Mouse (Mus musculus) hindbrain, embryonic 13.5 days (tissue): ENCODE measurements around the gene Usp54. TPM values are rescaled to one million over a fixed set of nuclear protein-coding genes. Genes with fewer than 3 reads are reported as not detected.

Experiments
- ATAC-seq: fragments of 200-750 bp; cut with Nextera tagmentation; 2 replicates; pipeline ENCODE4 v1.8.0; 2017; ENCODE audit warnings: moderate TSS enrichment; ENCODE audit not compliant: low FRiP score
- H3K27ac ChIP-seq: fragments of 300-500 bp; sonication (generic); 2 replicates; pipeline ENCODE4 v1.5.1; 2015; ENCODE audit warnings: inconsistent platforms, mild to moderate bottlenecking, moderate library complexity
- H3K27me3 ChIP-seq: fragments of 300-500 bp; sonication (generic); 2 replicates; pipeline ENCODE4 v1.6.1; 2015; ENCODE audit warnings: mild to moderate bottlenecking, inconsistent platforms
- H3K36me3 ChIP-seq: fragments of 300-500 bp; sonication (generic); 2 replicates; pipeline ENCODE4 v1.6.1; 2015; ENCODE audit warnings: mild to moderate bottlenecking, inconsistent platforms
- H3K4me1 ChIP-seq: fragments of 300-500 bp; sonication (generic); replicated peaks from 2 replicates; pipeline ENCODE4 v1.6.1; 2015; ENCODE audit warnings: inconsistent platforms
- H3K4me2 ChIP-seq: fragments of 300-500 bp; sonication (generic); 2 replicates; pipeline ENCODE4 v1.6.1; 2015; ENCODE audit warnings: inconsistent platforms, mild to moderate bottlenecking, moderate library complexity
- H3K4me3 ChIP-seq: fragments of 300-500 bp; sonication (generic); 2 replicates; pipeline ENCODE4 v1.5.1; 2015; ENCODE audit warnings: mild to moderate bottlenecking, inconsistent platforms
- H3K9ac ChIP-seq: fragments of 300-500 bp; sonication (generic); 2 replicates; pipeline ENCODE4 v1.6.1; 2015; ENCODE audit warnings: mild to moderate bottlenecking, inconsistent platforms
- H3K9me3 ChIP-seq: fragments of 300-500 bp; sonication (generic); 2 replicates; pipeline ENCODE4 v1.6.1; 2016; ENCODE audit warnings: inconsistent platforms
- WGBS: fragments of 180-500 bp; shearing (Covaris S2); methylation state at CpG from one replicate; pipeline ENCODE4 v1.1.7; 2015; 5-methylcytosine and 5-hydroxymethylcytosine counted together
- polyA plus RNA-seq: library from polyadenylated mRNA; unstranded; fragments of >200 nt; fragmentation: Nextera tagmentation; extraction: Ambion mirVana; gene quantifications from 2 replicates; pipeline ENCODE4 v1.2.1, GENCODE M21; 2015

Usp54 gene
- 9.3 and 12.1 TPM in 2 replicates for polyA plus RNA-seq

DNA sequence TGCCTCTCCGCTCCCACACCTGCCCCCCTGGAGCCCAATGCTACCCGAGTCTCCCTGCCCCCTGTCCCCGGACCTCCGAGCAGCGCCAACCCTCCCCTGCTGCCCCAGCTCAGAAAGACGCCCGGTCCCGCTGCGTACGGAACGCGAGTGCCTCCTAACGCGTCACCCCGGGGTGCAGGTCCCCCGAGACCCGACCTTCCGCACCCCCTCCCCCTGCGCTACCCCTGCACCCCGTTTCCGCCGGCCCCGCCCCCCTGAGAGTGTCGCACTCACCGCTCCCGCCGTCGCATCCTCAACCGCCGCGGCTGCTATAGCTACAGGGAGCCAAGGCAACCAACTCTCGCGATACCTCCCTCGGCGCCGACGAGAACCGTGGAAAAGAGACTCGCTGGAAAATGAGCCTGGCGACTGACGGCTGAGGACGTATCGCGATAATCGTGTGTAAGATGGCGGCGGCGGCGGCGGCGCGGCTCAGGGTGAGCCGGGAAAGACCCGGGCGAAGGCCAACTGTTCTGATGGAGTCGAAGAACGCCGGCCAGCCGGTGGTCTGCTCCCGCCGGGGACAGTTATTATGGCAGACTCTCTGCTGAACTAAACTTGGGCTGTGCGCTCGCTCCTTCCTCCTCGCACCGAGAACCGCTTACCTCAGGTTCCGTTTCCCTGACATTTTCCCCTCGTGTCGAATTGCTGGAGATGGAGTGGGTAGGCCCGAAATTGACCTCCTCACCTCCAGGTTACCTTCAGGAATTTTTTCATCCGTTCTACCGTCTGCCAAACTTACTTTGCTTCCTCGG, at the start of gene Usp54:
TSS of gene Usp54 (minus strand) at position 420 of the 794 bp plus-strand sequence.
- Histone ChIP-seq H3K4me1 (peaks cover 14% of the 10 kb centered on the region), H3K27ac (peak within 1 kb of the TSS; percentile 94), H3K27me3 (no peaks in the 10 kb centered on the region), H3K4me3 (peak within 1 kb of the TSS; percentile 81), H3K4me2 (peak within 1 kb of the TSS; percentile 84), H3K9ac (peak within 1 kb of the TSS; percentile 85), H3K9me3 (no peaks in the 10 kb centered on the region), H3K36me3 (no peaks in the 10 kb centered on the region)
- ATAC-seq = peak; percentile 96
- under 1% methylated on average over 71 of the region's 73 CpGs for WGBS

DNA sequence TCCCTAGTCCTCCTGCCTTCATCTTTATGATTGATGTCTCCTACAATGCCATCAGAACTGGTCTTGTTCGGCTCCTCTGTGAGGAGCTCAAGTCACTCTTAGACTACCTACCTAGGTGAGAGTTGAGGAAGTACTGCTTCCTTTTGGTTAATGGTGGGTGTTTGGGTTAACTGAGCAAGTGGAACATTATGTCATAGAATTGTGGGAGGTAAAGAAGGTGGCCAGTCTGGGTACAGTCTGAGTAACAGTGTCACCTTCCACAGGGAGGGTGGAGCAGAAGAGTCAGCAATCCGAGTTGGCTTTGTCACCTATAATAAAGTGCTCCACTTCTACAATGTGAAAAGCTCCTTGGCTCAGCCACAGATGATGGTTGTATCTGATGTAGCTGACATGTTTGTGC, 48.1 kb upstream of the Usp54 start:
- 88% methylated on average over 2 of the region's 2 CpGs for WGBS
- peaks cover 4% of the 10 kb centered on the region for H3K4me1 ChIP-seq
- no peaks in the 10 kb centered on the region for H3K27me3 ChIP-seq
- peaks cover 100% of the 10 kb centered on the region for H3K36me3 ChIP-seq
- no peak overlapping the region for H3K4me2 ChIP-seq
- no peak overlapping the region for H3K4me3 ChIP-seq
- no peak overlapping the region for H3K27ac ChIP-seq
- no peak overlapping the region for H3K9ac ChIP-seq
- ATAC-seq = no peak
- H3K9me3 ChIP-seq = no peaks in the 10 kb centered on the region

DNA sequence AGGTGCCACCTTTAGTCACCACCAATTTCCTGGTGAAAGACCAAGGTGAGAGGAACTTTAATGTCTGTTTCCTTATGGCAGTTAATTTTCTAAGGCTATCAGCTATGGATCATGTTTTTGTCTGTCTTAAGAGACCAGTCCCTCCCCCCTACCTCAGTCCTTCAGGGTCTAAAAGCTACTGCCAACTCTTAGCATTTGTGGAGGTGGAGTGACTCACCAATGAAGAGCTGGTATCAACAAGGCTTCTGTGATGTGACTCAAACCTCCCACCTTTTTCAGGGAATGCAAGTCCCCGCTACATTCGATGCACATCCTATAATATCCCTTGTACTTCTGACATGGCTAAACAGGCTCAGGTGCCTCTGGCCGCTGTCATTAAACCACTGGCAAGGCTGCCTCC, 45.7 kb upstream of the Usp54 start:
- Histone ChIP-seq H3K4me3 (no peak overlapping the region), H3K27me3 (no peaks in the 10 kb centered on the region), H3K4me2 (no peak overlapping the region), H3K27ac (no peak overlapping the region), H3K36me3 (peaks cover 100% of the 10 kb centered on the region), H3K4me1 (no peaks in the 10 kb centered on the region), H3K9ac (no peak overlapping the region), H3K9me3 (no peaks in the 10 kb centered on the region)
- WGBS = 96% methylated on average over 3 of the region's 3 CpGs
- no peak for ATAC-seq

DNA sequence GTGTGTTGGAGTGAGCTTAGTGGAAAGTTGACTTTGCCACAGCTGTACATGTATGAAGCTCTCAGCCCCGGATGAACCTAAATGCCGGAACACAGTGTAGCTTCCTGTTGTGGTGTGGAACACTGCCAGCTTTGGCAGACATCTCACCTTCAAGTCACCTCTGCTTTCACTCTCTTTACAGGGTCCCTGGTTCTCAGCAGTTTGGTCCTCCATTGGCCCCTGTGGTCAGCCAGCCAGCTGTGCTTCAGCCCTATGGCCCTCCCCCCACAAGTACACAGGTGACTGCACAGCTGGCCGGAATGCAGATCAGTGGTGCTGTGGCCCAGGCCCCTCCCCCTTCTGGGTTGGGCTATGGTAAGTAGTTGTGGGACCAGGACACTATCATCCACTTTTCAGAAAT, 41.6 kb upstream of the Usp54 start:
- no peak overlapping the region for H3K4me3 ChIP-seq
- no peaks in the 10 kb centered on the region for H3K4me1 ChIP-seq
- ATAC-seq = no peak
- peaks cover 100% of the 10 kb centered on the region for H3K36me3 ChIP-seq
- H3K4me2 ChIP-seq = no peak overlapping the region
- 85% methylated on average over 3 of the region's 3 CpGs for WGBS
- H3K27ac ChIP-seq = no peak overlapping the region
- H3K9ac ChIP-seq = no peak overlapping the region
- no peaks in the 10 kb centered on the region for H3K9me3 ChIP-seq
- H3K27me3 ChIP-seq = no peaks in the 10 kb centered on the region

DNA sequence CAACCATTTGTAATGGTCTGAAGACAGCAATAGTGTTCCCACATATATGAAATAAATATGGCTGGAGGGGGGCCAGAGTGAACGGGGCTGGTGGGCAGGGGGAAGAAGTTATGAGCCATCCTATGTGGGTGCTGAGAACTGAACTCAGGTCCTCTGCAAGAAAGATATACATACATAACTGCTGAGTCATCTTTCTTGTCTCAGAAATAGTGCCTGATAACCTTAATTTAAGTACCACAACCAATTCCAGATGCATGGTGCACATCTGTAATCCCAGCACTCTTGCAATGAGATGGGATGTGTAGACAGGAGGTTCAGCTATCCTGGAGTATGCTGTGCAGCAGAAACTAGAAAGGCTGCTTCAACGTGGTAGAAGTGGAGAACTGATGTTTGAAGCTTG, 40.9 kb upstream of the Usp54 start:
- 91% methylated on average over 2 of the region's 2 CpGs for WGBS
- Histone ChIP-seq H3K4me3 (no peak overlapping the region), H3K9ac (no peak overlapping the region), H3K4me1 (0 out of 2 replicates have a peak, but pooled peaks cover 1% of the 10 kb centered on the region), H3K9me3 (no peaks in the 10 kb centered on the region), H3K27me3 (no peaks in the 10 kb centered on the region), H3K36me3 (peaks cover 99% of the 10 kb centered on the region), H3K27ac (no peak overlapping the region), H3K4me2 (no peak overlapping the region)
- no peak for ATAC-seq

DNA sequence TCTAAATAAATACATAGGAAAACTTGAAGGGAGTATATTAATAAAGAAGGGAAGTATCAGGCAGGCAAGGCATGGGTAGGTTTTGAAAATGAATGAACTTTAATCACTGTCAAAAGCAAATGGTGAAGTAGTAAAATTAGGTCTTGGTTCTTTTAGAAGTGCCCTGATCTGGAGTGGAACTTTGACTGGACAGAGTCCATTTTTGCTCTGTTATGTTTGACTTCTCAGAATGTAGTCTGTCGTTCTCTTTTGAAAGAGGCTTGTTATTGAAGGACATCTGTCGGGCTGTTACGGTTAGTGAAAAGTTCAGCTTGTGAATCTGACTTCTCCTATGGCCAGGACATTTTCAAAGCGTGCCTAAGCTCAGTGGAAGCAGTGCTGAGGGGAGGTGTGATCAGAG, 37.0 kb upstream of the Usp54 start:
- Histone ChIP-seq H3K27me3 (no peaks in the 10 kb centered on the region), H3K4me2 (no peak overlapping the region), H3K36me3 (peaks cover 70% of the 10 kb centered on the region), H3K27ac (no peak overlapping the region), H3K9me3 (no peaks in the 10 kb centered on the region), H3K9ac (no peak overlapping the region), H3K4me1 (peaks cover 22% of the 10 kb centered on the region), H3K4me3 (no peak overlapping the region)
- WGBS = 95% methylated on average over 4 of the region's 4 CpGs
- no peak for ATAC-seq

DNA sequence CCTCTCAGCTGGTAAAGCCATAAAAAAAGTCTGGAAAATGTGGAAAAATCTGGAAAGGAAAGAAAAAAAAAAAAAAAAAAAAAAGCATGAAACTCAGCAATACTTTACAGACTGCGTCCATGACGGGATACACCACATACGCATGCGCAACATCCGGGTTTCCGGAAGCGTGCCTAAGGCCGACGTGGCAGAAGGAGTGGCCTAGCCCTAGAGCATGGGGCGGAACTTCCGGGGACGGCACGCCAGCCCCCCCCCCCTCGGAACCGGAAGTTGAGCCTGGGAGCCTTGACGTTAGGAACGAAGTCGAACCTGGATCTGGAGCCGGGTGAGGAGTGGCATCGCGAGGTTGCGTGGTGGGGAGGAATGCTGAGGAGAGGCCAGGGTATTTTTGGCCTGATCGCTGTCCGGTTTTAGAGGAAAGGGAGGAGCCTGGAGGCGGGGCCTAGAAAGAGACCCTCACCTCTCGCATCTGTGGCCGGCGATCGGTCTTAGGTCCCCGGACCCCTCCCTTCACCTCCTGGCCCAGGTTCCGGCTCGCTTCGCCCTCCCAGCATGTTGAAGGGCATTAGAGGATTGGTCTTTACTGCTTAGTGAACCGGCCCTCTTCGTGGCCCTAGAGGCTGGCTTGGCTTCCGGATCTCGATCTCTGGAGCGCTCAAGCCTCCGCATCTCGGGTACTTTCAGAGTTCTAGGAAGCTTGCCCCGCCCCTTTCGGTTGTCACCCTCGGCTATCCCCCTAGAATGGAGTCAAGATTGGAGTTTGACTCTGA, 33.4 kb upstream of the Usp54 start, which contains the start of gene Sec24c:
TSS of gene Sec24c (plus strand) at position 245 of the 770 bp plus-strand sequence.
- Histone ChIP-seq H3K27me3 (peaks cover 18% of the 10 kb centered on the region), H3K9ac (peak within 1 kb of the TSS; percentile 91), H3K4me1 (peaks cover 22% of the 10 kb centered on the region), H3K9me3 (no peaks in the 10 kb centered on the region), H3K27ac (peak within 1 kb of the TSS; percentile 86), H3K4me2 (peak within 1 kb of the TSS; percentile 95), H3K36me3 (peaks cover 33% of the 10 kb centered on the region), H3K4me3 (peak within 1 kb of the TSS; percentile 89)
- peak; percentile 95 for ATAC-seq
- WGBS = under 1% methylated on average over 43 of the region's 43 CpGs

DNA sequence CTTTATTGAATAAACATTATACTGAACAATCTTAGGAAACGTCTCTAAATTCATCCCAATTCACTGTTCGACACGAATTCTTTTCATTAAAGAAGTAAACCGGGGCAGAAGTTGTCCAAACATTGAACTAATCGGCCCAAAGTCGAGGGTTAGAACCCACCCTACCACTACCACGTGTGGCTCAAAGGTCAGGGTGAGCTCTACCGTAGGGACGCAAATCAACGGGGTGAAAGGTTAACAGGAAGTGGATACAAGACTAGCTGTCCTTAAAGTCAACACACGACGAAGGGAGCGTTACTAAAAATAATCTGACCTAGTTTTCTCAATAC, 32.8 kb upstream of the Usp54 start:
- H3K4me1 ChIP-seq = peaks cover 22% of the 10 kb centered on the region
- H3K4me2 ChIP-seq = peak overlapping the region; percentile 72
- H3K27me3 ChIP-seq = peaks cover 24% of the 10 kb centered on the region
- H3K9me3 ChIP-seq = no peaks in the 10 kb centered on the region
- 0 out of 2 replicates have a peak overlapping the region, but pooled peaks have one; percentile 58 for H3K9ac ChIP-seq
- H3K27ac ChIP-seq = peak overlapping the region; percentile 73
- peaks cover 28% of the 10 kb centered on the region for H3K36me3 ChIP-seq
- peak; percentile 82 for ATAC-seq
- H3K4me3 ChIP-seq = peak overlapping the region; percentile 89
- WGBS = 14% methylated on average over 13 of the region's 13 CpGs

DNA sequence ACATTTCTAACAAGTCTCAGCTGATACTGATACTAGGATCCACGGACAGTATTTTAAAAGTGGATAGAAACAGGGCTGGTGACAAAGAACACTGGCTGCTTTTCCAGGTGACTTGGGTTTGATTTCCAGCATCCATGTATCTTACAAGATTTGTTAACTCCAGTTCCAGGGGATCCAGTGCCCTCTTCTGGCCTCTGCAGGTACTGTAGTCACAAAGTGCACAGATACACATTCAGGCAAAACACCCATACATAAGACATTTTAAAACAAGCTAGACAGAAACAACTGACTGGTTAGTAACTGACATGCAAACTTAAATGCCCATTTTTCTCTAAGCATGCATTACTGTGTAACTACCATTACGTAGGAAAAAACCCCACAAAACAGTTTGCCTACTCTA, 32.1 kb upstream of the Usp54 start:
- Histone ChIP-seq H3K36me3 (peaks cover 21% of the 10 kb centered on the region), H3K4me2 (peak overlapping the region; percentile 72; the same call in 1 of the 2 replicates), H3K27ac (no peak overlapping the region), H3K27me3 (peaks cover 31% of the 10 kb centered on the region), H3K9me3 (no peaks in the 10 kb centered on the region), H3K4me1 (peaks cover 22% of the 10 kb centered on the region), H3K9ac (no peak overlapping the region), H3K4me3 (no peak overlapping the region)
- WGBS = 92% methylated on average over 2 of the region's 2 CpGs
- ATAC-seq = no peak

DNA sequence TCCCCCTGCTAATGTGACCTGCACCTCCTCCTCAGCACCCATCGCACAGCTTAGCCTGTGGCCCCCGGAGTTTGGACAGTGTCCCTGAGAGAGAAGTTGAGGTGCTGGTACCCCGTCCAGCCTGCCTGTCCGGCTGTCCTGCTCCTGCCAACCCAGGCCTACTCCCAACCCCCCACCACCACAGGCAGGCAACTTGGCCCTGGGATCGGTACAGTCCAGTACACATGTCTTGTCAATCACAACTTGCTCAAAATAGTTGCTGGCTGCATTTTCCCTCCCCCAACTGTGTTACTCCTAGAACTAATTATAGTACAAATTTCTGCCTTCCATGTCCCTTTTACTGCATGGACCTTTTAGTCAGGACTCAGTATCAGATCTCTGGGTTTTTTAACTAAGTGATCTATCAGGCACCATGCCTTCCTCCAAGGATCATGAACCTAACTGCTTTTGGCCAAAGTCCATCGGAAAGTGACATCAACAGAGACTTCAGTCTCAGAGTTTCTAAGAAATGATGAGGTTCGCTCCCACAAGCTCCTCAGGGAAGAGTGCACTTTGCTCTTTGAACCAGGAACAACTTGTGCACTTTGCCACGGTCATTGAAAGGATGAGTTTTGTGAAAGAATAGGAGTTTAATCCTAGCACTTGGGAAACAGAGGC, 27.4 kb upstream of the Usp54 start, which contains the start of gene Synpo2l:
TSS of gene Synpo2l (minus strand) at position 201 of the 657 bp plus-strand sequence.
- peaks cover 63% of the 10 kb centered on the region for H3K27me3 ChIP-seq
- no peak within 1 kb of the TSS for H3K4me3 ChIP-seq
- ATAC-seq = no peak
- H3K4me1 ChIP-seq = no peaks in the 10 kb centered on the region
- H3K9me3 ChIP-seq = no peaks in the 10 kb centered on the region
- WGBS = 86% methylated on average over 8 of the region's 8 CpGs
- H3K4me2 ChIP-seq = no peak within 1 kb of the TSS
- no peak within 1 kb of the TSS for H3K27ac ChIP-seq
- no peak within 1 kb of the TSS for H3K9ac ChIP-seq
- no peaks in the 10 kb centered on the region for H3K36me3 ChIP-seq

DNA sequence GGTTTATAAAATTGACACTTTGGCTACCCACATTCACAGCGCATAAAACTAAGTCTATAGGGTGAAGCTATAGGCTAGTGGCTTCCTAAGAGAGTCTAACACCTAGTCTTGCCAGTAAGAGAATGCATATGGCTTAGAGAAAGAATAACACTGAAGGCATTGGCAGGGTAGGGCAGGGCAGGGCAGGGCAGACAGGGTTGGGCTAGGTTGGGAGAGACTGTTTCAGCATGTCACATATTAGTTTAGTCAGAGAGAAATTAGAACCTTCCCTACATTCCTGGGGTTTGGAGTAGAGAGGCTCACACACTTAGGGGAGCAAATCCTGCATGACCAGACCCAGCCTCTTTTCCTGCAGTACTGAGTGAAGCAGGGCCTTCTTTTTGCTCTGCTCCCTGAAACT, 26.6 kb upstream of the Usp54 start:
- Histone ChIP-seq H3K4me2 (no peak overlapping the region), H3K36me3 (no peaks in the 10 kb centered on the region), H3K4me1 (peaks cover 2% of the 10 kb centered on the region), H3K9ac (no peak overlapping the region), H3K27ac (no peak overlapping the region), H3K4me3 (no peak overlapping the region), H3K9me3 (no peaks in the 10 kb centered on the region), H3K27me3 (peaks cover 71% of the 10 kb centered on the region)
- 66% methylated on average over 1 of the region's 1 CpGs for WGBS
- ATAC-seq = no peak

DNA sequence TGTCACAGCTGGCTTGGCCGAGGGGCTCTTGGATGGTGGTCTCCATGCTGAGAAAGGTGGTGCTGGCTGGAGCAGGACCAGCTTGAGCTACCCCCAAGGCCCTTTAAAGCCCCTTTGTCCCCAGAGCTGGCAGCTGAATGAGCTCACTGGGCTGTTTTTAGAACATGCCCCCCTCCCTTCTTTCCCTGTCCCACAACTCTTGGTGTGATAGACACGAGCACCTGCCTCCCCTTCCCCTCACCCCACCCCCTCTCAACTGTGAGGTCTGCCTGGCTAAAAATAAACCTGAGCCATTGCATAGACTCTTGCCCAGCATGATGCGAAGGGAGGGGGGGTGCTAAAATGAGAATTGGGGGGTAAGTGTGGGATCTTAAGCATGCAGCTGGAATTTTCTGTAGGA, 23.6 kb upstream of the Usp54 start:
- Histone ChIP-seq H3K4me1 (peaks cover 17% of the 10 kb centered on the region), H3K9me3 (no peaks in the 10 kb centered on the region), H3K4me2 (no peak overlapping the region), H3K36me3 (no peaks in the 10 kb centered on the region), H3K27ac (no peak overlapping the region), H3K4me3 (no peak overlapping the region), H3K27me3 (peaks cover 59% of the 10 kb centered on the region), H3K9ac (0 out of 2 replicates have a peak overlapping the region, but pooled peaks have one; percentile 19)
- no peak for ATAC-seq
- WGBS = 52% methylated on average over 3 of the region's 3 CpGs
